Mouse (Mus musculus) activated CD4-positive, CD25-positive, alpha-beta regulatory T cell (primary cell): Measurements from ENCODE around the gene Hsbp1. TPM values are rescaled to one million over a fixed set of nuclear protein-coding genes. Genes with fewer than 3 reads are reported as not detected.

Experiments
- polyA plus RNA-seq, 2 experiments: library from polyadenylated mRNA; unstranded; fragments of 100-300 nt; shearing (Covaris generic); gene quantifications; one replicate each; pipeline ENCODE4 v1.2.1; 2017

The Hsbp1 gene
- 100 to 1,000 TPM; 177 to 197 TPM for polyA plus RNA-seq

DNA sequence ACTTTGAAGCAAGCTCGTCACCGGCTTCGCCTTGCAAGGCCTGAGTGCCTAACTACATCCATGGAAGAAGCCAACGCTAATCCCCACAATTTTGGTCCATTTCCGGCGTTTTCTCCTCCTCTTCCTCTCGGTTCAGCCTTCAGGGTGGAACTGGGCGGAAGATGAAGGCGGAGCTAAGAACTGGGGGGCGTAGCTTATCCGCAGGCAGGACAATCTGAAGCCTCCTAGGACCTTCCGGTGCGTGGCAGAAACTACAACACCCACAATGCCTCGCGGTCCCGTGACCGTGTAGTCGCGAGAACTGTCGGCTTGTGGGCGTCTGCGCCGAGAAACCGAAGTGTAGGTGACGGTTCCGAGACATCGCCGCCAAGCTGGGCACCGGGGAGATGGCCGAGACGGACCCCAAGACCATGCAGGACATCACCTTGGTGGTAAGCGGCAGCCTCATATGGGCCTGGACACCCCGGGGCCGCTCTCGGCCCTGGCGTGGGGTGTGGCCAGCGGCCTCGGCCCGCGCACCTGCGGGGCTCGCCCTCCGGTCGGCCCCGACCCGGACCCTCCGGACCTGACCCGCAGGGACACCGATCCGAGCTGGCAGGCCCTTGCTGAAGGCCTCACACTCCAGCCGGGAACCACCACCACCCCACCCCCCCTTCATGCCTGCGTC is at the start of gene Hsbp1:
TSS of gene Hsbp1 (plus strand) at position 299 of the 667 bp plus-strand sequence.

DNA sequence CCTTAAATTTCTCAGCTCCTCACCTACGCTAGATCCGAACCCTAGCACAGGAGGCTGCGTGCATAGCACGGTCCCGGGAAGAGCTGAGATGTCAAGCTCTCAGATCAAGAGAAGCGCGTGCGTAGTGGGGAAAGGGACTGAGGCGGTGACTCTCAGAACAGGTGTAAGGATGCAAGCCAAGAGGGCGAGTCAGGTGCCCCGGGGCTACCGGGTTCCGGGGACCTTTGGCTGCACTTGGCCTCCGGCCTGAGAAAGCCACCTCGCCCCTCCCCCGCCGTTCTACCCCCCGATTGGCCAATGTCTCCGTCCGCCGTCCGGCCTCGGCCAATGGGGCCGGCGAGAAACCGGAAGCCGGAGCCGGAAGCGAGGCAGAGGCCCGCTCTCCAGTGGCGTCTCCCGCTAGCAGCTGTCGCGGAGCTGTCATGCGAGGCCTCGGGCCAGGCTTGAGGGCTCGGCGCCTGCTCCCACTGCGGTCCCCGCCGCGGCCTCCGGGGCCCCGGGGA is 50.3 kb downstream of the Hsbp1 start, which contains the start of gene Mlycd:
TSS of gene Mlycd (plus strand) at position 355 of the 503 bp plus-strand sequence.

Other genes with a start within 250 kb of the Hsbp1 start
- 10 to 100 TPM; 25.1 to 28.4 TPM for gene Mlycd, start 50.4 kb downstream of the Hsbp1 start, polyA plus RNA-seq
- 10 to 100 TPM in 1 of 2 experiments, 1 to 10 TPM in 1; 7.8 to 14.4 TPM for gene Osgin1, start 89.6 kb downstream of the Hsbp1 start, polyA plus RNA-seq
- gene Necab2, start 102.2 kb downstream of the Hsbp1 start, polyA plus RNA-seq = not detected
- under 1 TPM; 0.12 to 0.20 TPM for gene Slc38a8, start 157.2 kb downstream of the Hsbp1 start, polyA plus RNA-seq
- 10 to 100 TPM; 54.1 to 62.1 TPM for gene Mbtps1, start 214.2 kb downstream of the Hsbp1 start, polyA plus RNA-seq
- 100 to 1,000 TPM in 1 of 2 experiments, 10 to 100 TPM in 1; 80.6 to 117 TPM for gene Hsdl1, start 230.7 kb downstream of the Hsbp1 start, polyA plus RNA-seq
- gene Dnaaf1, start 230.7 kb downstream of the Hsbp1 start, polyA plus RNA-seq = not detected